Mouse (Mus musculus): ENCODE results near the gene Dedd2. TPM values are rescaled to one million over a fixed set of nuclear protein-coding genes. Genes with fewer than 3 reads are reported as not detected.

Gene Dedd2
- polyA plus RNA-seq, 1 experiment from 2014 or later = 15.7 TPM

Small RNA genes lying within 50 kb of the gene (microRNA-seq; reads per million reads assigned to microRNA genes)
- gene Mir7048 = not detected

Other genes starting within 250 kb of the Dedd2 start
- gene Rabac1, start 247.9 kb downstream of the Dedd2 start, polyA plus RNA-seq (2014; fragmentation: Nextera tagmentation; extraction: Ambion mirVana) = 234 and 311 TPM in 2 replicates
- gene Atp1a3, start 214.7 kb downstream of the Dedd2 start, polyA plus RNA-seq (2014; fragmentation: Nextera tagmentation; extraction: Ambion mirVana) = 284 and 337 TPM in 2 replicates
- gene Grik5, start 148.3 kb downstream of the Dedd2 start, polyA plus RNA-seq (2014; fragmentation: Nextera tagmentation; extraction: Ambion mirVana) = 21.7 and 27.3 TPM in 2 replicates
- gene Zfp574, start 148.0 kb downstream of the Dedd2 start, polyA plus RNA-seq (2014; fragmentation: Nextera tagmentation; extraction: Ambion mirVana) = 24.9 and 33.0 TPM in 2 replicates
- 40.6 and 46.7 TPM in 2 replicates for gene Pou2f2, start 40.9 kb downstream of the Dedd2 start, polyA plus RNA-seq (2014; fragmentation: Nextera tagmentation; extraction: Ambion mirVana)
- gene Zfp526, start 810 bp upstream of the Dedd2 start, polyA plus RNA-seq (2014; fragmentation: Nextera tagmentation; extraction: Ambion mirVana) = 2.5 TPM in 2 replicates
- 20.7 and 26.0 TPM in 2 replicates for gene Gsk3a, start 17.2 kb upstream of the Dedd2 start, polyA plus RNA-seq (2014; fragmentation: Nextera tagmentation; extraction: Ambion mirVana)
- 2.2 and 4.8 TPM in 2 replicates for gene Erf, start 30.1 kb upstream of the Dedd2 start, polyA plus RNA-seq (2014; fragmentation: Nextera tagmentation; extraction: Ambion mirVana)
- 47.3 and 52.0 TPM in 2 replicates for gene Cic, start 47.1 kb upstream of the Dedd2 start, polyA plus RNA-seq (2014; fragmentation: Nextera tagmentation; extraction: Ambion mirVana)
- gene Pafah1b3, start 77.4 kb upstream of the Dedd2 start, polyA plus RNA-seq (2014; fragmentation: Nextera tagmentation; extraction: Ambion mirVana) = 630 and 836 TPM in 2 replicates
- gene Prr19, start 80.8 kb upstream of the Dedd2 start, polyA plus RNA-seq (2014; fragmentation: Nextera tagmentation; extraction: Ambion mirVana) = 3.0 and 3.2 TPM in 2 replicates
- gene Tmem145, start 85.5 kb upstream of the Dedd2 start, polyA plus RNA-seq (2014; fragmentation: Nextera tagmentation; extraction: Ambion mirVana) = 68.6 and 77.8 TPM in 2 replicates
- 21.6 and 23.2 TPM in 2 replicates for gene Megf8, start 96.5 kb upstream of the Dedd2 start, polyA plus RNA-seq (2014; fragmentation: Nextera tagmentation; extraction: Ambion mirVana)
- gene Cnfn, start 149.1 kb upstream of the Dedd2 start, polyA plus RNA-seq (2014; fragmentation: Nextera tagmentation; extraction: Ambion mirVana) = not detected in 2 replicates
- 3.8 and 9.2 TPM in 2 replicates for gene Lipe, start 178.1 kb upstream of the Dedd2 start, polyA plus RNA-seq (2014; fragmentation: Nextera tagmentation; extraction: Ambion mirVana)
- 0.29 TPM in 1 of 2 replicates, not detected in the other for gene Cxcl17, start 192.3 kb upstream of the Dedd2 start, polyA plus RNA-seq (2014; fragmentation: Nextera tagmentation; extraction: Ambion mirVana)